Mouse (Mus musculus): ENCODE measurements around the gene Retreg3. TPM values are rescaled to one million over a fixed set of nuclear protein-coding genes. Genes with fewer than 3 reads are reported as not detected.
A peak's percentile ranks its signal among the peaks of the same experiment; 100 is the strongest.

The Retreg3 gene
- total and polyA plus RNA-seq, 3 experiments: 17.0 to 23.4 TPM; not detected in 1

DNA sequence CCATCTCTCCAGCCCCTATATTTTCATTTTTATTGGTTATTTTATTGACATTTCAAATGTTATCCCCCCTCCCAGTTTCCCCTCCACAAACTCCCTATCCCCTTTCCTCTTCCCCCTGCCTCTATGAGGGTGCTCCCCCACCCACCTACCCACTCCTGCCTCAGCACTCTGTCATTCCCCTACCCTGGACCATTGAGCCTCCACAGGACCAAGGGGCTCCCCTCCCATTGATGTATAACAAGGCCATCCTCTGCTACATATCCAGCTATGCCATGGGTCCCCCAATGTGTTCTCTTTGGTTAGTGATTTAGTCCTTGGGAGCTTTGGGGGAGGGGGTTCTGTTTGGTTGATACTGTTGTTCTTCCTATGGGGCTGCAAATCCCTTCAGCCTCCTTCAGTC lies 35.0 kb upstream of the Retreg3 start:
- H3K27ac ChIP-seq (ENCODE audit: control insufficient read depth, low read depth, low read length): no peak overlapping the region
- no peaks in the 10 kb centered on the region for H3K79me2 ChIP-seq (ENCODE audit: control insufficient read depth, insufficient read depth, low read length, poor library complexity)
- H3K4me3 ChIP-seq (ENCODE audit: control insufficient read depth in 1 of 2, insufficient read depth in 1 of 2, low read depth in 2 of 2, low read length in 2 of 2): no peak overlapping the region
- DNase-seq (ENCODE audit: low read depth, low spot score): no peak
- H3K9me3 ChIP-seq (replicated peaks; ENCODE audit: insufficient read depth, low read length): no peaks in the 10 kb centered on the region
- H3K36me3 ChIP-seq (ENCODE audit: control insufficient read depth in 1 of 2, insufficient read depth in 2 of 2, low read length in 2 of 2): no peaks in the 10 kb centered on the region; a peak in 1 of 4 replicates
- no peak for TF ChIP-seq MYB (IDR thresholded peaks at IDR 0.05; ENCODE audit: low read depth, low read length)
- no peak for TF ChIP-seq BHLHE40 (IDR thresholded peaks at IDR 0.05; ENCODE audit: borderline replicate concordance, low read depth, low read length)
- no peak for TF ChIP-seq RCOR1 (IDR thresholded peaks at IDR 0.05; ENCODE audit: low read depth, low read length)
- no peak for TF ChIP-seq E2F4 (IDR thresholded peaks at IDR 0.05; ENCODE audit: borderline replicate concordance, low read depth, low read length)
- H3K9ac ChIP-seq (ENCODE audit: control insufficient read depth, low read depth, low read length, poor library complexity, severe bottlenecking): no peak overlapping the region
- peaks cover 0 to under 1% of the 10 kb centered on the region in 2 experiments; a peak in 1 of 4 replicates for H3K4me1 ChIP-seq (ENCODE audit: control insufficient read depth in 1 of 2, insufficient read depth in 2 of 2, low read length in 2 of 2)
- peaks cover 1 to 3% of the 10 kb centered on the region in 2 experiments; a peak in 2 of 4 replicates for H3K27me3 ChIP-seq (ENCODE audit: control insufficient read depth in 1 of 2, insufficient read depth in 2 of 2, low read length in 2 of 2)

GRCm38 (mm10) chr11:101152825-101153224 lies 33.1 kb upstream of the Retreg3 start:
- Histone ChIP-seq H3K9ac (ENCODE audit: control insufficient read depth, low read depth, low read length, poor library complexity, severe bottlenecking) (no peak overlapping the region), H3K9me3 (replicated peaks; ENCODE audit: insufficient read depth, low read length) (no peaks in the 10 kb centered on the region), H3K36me3 (ENCODE audit: control insufficient read depth in 1 of 2, insufficient read depth in 2 of 2, low read length in 2 of 2) (no peaks in the 10 kb centered on the region; a peak in 1 of 4 replicates), H3K27me3 (ENCODE audit: control insufficient read depth in 1 of 2, insufficient read depth in 2 of 2, low read length in 2 of 2) (peaks cover 0 to 2% of the 10 kb centered on the region in 2 experiments; a peak in 2 of 4 replicates), H3K4me1 (ENCODE audit: control insufficient read depth in 1 of 2, insufficient read depth in 2 of 2, low read length in 2 of 2) (peaks cover 3 to 9% of the 10 kb centered on the region in 2 experiments; a peak in 2 of 4 replicates), H3K79me2 (ENCODE audit: control insufficient read depth, insufficient read depth, low read length, poor library complexity) (no peaks in the 10 kb centered on the region), H3K27ac (ENCODE audit: control insufficient read depth, low read depth, low read length) (no peak overlapping the region), H3K4me3 (ENCODE audit: control insufficient read depth in 1 of 2, insufficient read depth in 1 of 2, low read depth in 2 of 2, low read length in 2 of 2) (no peak overlapping the region)
- TF ChIP-seq MYB (IDR thresholded peaks at IDR 0.05; ENCODE audit: low read depth, low read length): no peak
- TF ChIP-seq RCOR1 (IDR thresholded peaks at IDR 0.05; ENCODE audit: low read depth, low read length): no peak
- TF ChIP-seq ETS1 (IDR thresholded peaks at IDR 0.05; ENCODE audit: low read depth, low read length): no peak
- TF ChIP-seq ZNF384 (IDR thresholded peaks at IDR 0.05; ENCODE audit: low read depth, low read length): no peak
- DNase-seq (ENCODE audit: low read depth, low spot score): no peak

DNA sequence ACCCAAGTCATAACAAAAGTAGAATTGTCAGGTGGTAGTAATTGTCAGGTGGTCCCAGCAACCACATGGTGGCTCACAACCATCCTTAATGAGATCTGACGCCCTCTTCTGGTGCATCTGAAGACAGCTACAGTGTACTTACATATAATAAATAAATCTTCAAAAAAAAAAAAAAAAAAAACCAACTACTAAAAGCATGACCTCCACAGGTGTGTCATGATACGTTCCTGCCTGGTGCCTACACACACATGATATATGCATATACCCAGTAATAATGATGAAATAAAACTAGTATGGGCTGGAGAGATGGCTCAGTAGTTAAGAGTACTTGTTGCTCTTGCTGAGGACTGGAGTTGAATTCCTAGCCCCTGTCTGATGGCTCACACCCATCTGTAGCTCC lies 31.4 kb upstream of the Retreg3 start:
- peaks cover 3 to 9% of the 10 kb centered on the region in 2 experiments; a peak in 2 of 4 replicates for H3K4me1 ChIP-seq (ENCODE audit: control insufficient read depth in 1 of 2, insufficient read depth in 2 of 2, low read length in 2 of 2)
- no peak overlapping the region for H3K9ac ChIP-seq (ENCODE audit: control insufficient read depth, low read depth, low read length, poor library complexity, severe bottlenecking)
- H3K4me3 ChIP-seq (ENCODE audit: control insufficient read depth in 1 of 2, insufficient read depth in 1 of 2, low read depth in 2 of 2, low read length in 2 of 2): no peak overlapping the region
- no peaks in the 10 kb centered on the region; a peak in 3 of 4 replicates for H3K27me3 ChIP-seq (ENCODE audit: control insufficient read depth in 1 of 2, insufficient read depth in 2 of 2, low read length in 2 of 2)
- no peaks in the 10 kb centered on the region; a peak in 1 of 4 replicates for H3K36me3 ChIP-seq (ENCODE audit: control insufficient read depth in 1 of 2, insufficient read depth in 2 of 2, low read length in 2 of 2)
- TF ChIP-seq CHD1 (IDR thresholded peaks at IDR 0.05; ENCODE audit: low read depth, low read length) (no peak), MAFK (IDR thresholded peaks at IDR 0.05; ENCODE audit: borderline replicate concordance, low read depth, low read length) (no peak), TAL1 (IDR thresholded peaks at IDR 0.05; ENCODE audit: low read length) (no peak), MAX (IDR thresholded peaks at IDR 0.05; ENCODE audit: low read length) (no peak), ZKSCAN1 (IDR thresholded peaks at IDR 0.05; ENCODE audit: low read depth, low read length) (no peak), POLR2AphosphoS2 (IDR thresholded peaks at IDR 0.05; ENCODE audit: low read length) (no peak), MYC (IDR thresholded peaks at IDR 0.05; ENCODE audit: low read depth, low read length) (no peak), ZNF384 (IDR thresholded peaks at IDR 0.05; ENCODE audit: low read depth, low read length) (peak; percentile 82), ZMIZ1 (IDR thresholded peaks at IDR 0.05; ENCODE audit: low read depth, low read length) (no peak), NRF1 (IDR thresholded peaks at IDR 0.05; ENCODE audit: insufficient read depth, low read depth, low read length, poor library complexity, severe bottlenecking) (no peak), HCFC1 (IDR thresholded peaks at IDR 0.05; ENCODE audit: low read depth, low read length) (no peak), CTCF (IDR thresholded peaks at IDR 0.05 in 2 of 3, conservative IDR thresholded peaks at IDR 0.05 in 1 of 3; ENCODE audit: control insufficient read depth in 1 of 3, insufficient read depth in 1 of 3, low read depth in 2 of 3, low read length in 3 of 3, poor library complexity in 1 of 3, severe bottlenecking in 1 of 3) (peak in 1 of 3 experiments; percentile 21; a peak in 1 of 6 replicates)
- H3K9me3 ChIP-seq (replicated peaks; ENCODE audit: insufficient read depth, low read length): no peaks in the 10 kb centered on the region
- no peak for DNase-seq (ENCODE audit: low read depth, low spot score)
- H3K79me2 ChIP-seq (ENCODE audit: control insufficient read depth, insufficient read depth, low read length, poor library complexity): no peaks in the 10 kb centered on the region
- no peak overlapping the region for H3K27ac ChIP-seq (ENCODE audit: control insufficient read depth, low read depth, low read length)

All from MEL (cell line).